Mouse (Mus musculus) heart, embryonic 16.5 days (tissue): Measurements from ENCODE around the gene Sh3bgrl3. TPM values are rescaled to one million over a fixed set of nuclear protein-coding genes. Genes with fewer than 3 reads are reported as not detected.

Source experiments
- ATAC-seq: fragments of 200-750 bp; cut with Nextera tagmentation; replicated peaks from 2 replicates; pipeline ENCODE4 v1.8.0; 2017; ENCODE audit warnings: moderate number of reproducible peaks; ENCODE audit not compliant: insufficient read depth, low FRiP score; ENCODE audit errors: extremely low read depth
- H3K27ac ChIP-seq: fragments of 300-500 bp; sonication (generic); 2 replicates; pipeline ENCODE4 v1.5.1; 2014; ENCODE audit warnings: mild to moderate bottlenecking, low read length, control low read depth, moderate library complexity
- H3K27me3 ChIP-seq: fragments of 300-500 bp; sonication (generic); 2 replicates; pipeline ENCODE4 v1.6.1; 2014; ENCODE audit warnings: low read length, mixed read lengths; ENCODE audit not compliant: control insufficient read depth, insufficient read depth
- H3K36me3 ChIP-seq: fragments of 300-500 bp; sonication (generic); 2 replicates; pipeline ENCODE4 v1.6.1; 2014; ENCODE audit not compliant: control insufficient read depth, insufficient read depth
- H3K4me1 ChIP-seq: fragments of 300-500 bp; sonication (generic); 2 replicates; pipeline ENCODE4 v1.6.1; 2014; ENCODE audit warnings: low read length, mixed read lengths; ENCODE audit not compliant: control insufficient read depth, insufficient read depth
- H3K4me2 ChIP-seq: fragments of 300-500 bp; sonication (generic); 2 replicates; pipeline ENCODE4 v1.6.1; 2014; ENCODE audit warnings: low read depth, mild to moderate bottlenecking, control low read depth, low read length
- H3K4me3 ChIP-seq: fragments of 300-500 bp; sonication (generic); 2 replicates; pipeline ENCODE4 v1.5.1; 2014; ENCODE audit warnings: mild to moderate bottlenecking, control low read depth, low read length
- H3K9ac ChIP-seq: fragments of 300-500 bp; sonication (generic); 2 replicates; pipeline ENCODE4 v1.6.1; 2014; ENCODE audit warnings: low read length, control low read depth
- H3K9me3 ChIP-seq: fragments of 300-500 bp; sonication (generic); replicated peaks from 2 replicates; pipeline ENCODE4 v1.6.1; 2016; ENCODE audit warnings: low read length; ENCODE audit not compliant: control insufficient read depth
- WGBS: fragments of 180-500 bp; shearing (Covaris S2); extraction: QIAGEN DNeasy Blood & Tissue Kit; methylation state at CpG from one replicate; pipeline ENCODE4 v1.1.7; 2014; 5-methylcytosine and 5-hydroxymethylcytosine counted together
- polyA plus RNA-seq: library from polyadenylated mRNA; unstranded; fragments of >200 nt; fragmentation: Nextera tagmentation; extraction: Ambion mirVana; gene quantifications from 2 replicates; pipeline ENCODE4 v1.2.1, GENCODE M21; 2015

The Sh3bgrl3 gene
- polyA plus RNA-seq, 1 experiment from 2014 or later = 218 TPM

GRCm38 (mm10) chr4:134119042-134119441 is 9.5 kb downstream of the Sh3bgrl3 start:
- H3K4me1 ChIP-seq = peaks cover under 1% of the 10 kb centered on the region; the same call in 1 of the 2 replicates
- H3K9me3 ChIP-seq = no peaks in the 10 kb centered on the region
- H3K27me3 ChIP-seq = no peaks in the 10 kb centered on the region
- H3K9ac ChIP-seq = peak overlapping the region; percentile 17; the same call in 1 of the 2 replicates
- H3K4me2 ChIP-seq = no peak overlapping the region
- no peak overlapping the region for H3K4me3 ChIP-seq
- WGBS = 74% methylated on average over 5 of the region's 5 CpGs
- no peak for ATAC-seq
- no peaks in the 10 kb centered on the region for H3K36me3 ChIP-seq
- H3K27ac ChIP-seq = peak overlapping the region; percentile 76

- Histone ChIP-seq H3K27ac (peak overlapping the region; percentile 76), H3K36me3 (no peaks in the 10 kb centered on the region), H3K9me3 (no peaks in the 10 kb centered on the region), H3K4me3 (no peak overlapping the region), H3K4me1 (no peaks in the 10 kb centered on the region), H3K27me3 (no peaks in the 10 kb centered on the region), H3K9ac (peak overlapping the region; percentile 5), H3K4me2 (peak overlapping the region; percentile 10; the same call in 1 of the 2 replicates)
- ATAC-seq = no peak; the same call in 1 of the 2 replicates
- WGBS = 56% methylated on average over 14 of the region's 14 CpGs
These were observed 10.3 kb downstream of the Sh3bgrl3 start for GRCm38 (mm10) chr4:134118126-134118800.

GRCm38 (mm10) chr4:134117012-134117411 is 11.6 kb downstream of the Sh3bgrl3 start:
- Histone ChIP-seq H3K27ac (peak overlapping the region; percentile 30; the same call in 1 of the 2 replicates), H3K4me3 (no peak overlapping the region), H3K9ac (no peak overlapping the region), H3K4me1 (no peaks in the 10 kb centered on the region), H3K36me3 (no peaks in the 10 kb centered on the region), H3K27me3 (no peaks in the 10 kb centered on the region), H3K9me3 (no peaks in the 10 kb centered on the region), H3K4me2 (no peak overlapping the region)
- WGBS = 59% methylated on average over 8 of the region's 8 CpGs
- ATAC-seq = no peak

GRCm38 (mm10) chr4:134116501-134116900 is 12.1 kb downstream of the Sh3bgrl3 start:
- no peak for ATAC-seq
- no peak overlapping the region for H3K4me2 ChIP-seq
- H3K9ac ChIP-seq = no peak overlapping the region
- H3K4me1 ChIP-seq = no peaks in the 10 kb centered on the region
- 84% methylated on average over 2 of the region's 2 CpGs for WGBS
- H3K36me3 ChIP-seq = no peaks in the 10 kb centered on the region
- peak overlapping the region; percentile 26; the same call in 1 of the 2 replicates for H3K27ac ChIP-seq
- no peak overlapping the region for H3K4me3 ChIP-seq
- no peaks in the 10 kb centered on the region for H3K9me3 ChIP-seq
- H3K27me3 ChIP-seq = no peaks in the 10 kb centered on the region

- H3K36me3 ChIP-seq = no peaks in the 10 kb centered on the region
- H3K4me1 ChIP-seq = 0 out of 2 replicates have a peak, but pooled peaks cover 3% of the 10 kb centered on the region
- no peak for ATAC-seq
- no peak overlapping the region for H3K9ac ChIP-seq
- H3K27ac ChIP-seq = peak overlapping the region; percentile 20; the same call in 1 of the 2 replicates
- H3K9me3 ChIP-seq = no peaks in the 10 kb centered on the region
- 83% methylated on average over 16 of the region's 16 CpGs for WGBS
- H3K4me2 ChIP-seq = no peak overlapping the region
- H3K27me3 ChIP-seq = no peaks in the 10 kb centered on the region
- H3K4me3 ChIP-seq = no peak overlapping the region
These were observed 13.1 kb downstream of the Sh3bgrl3 start for GRCm38 (mm10) chr4:134115215-134116144.

GRCm38 (mm10) chr4:134114038-134114437 is 14.6 kb downstream of the Sh3bgrl3 start:
- H3K27ac ChIP-seq = no peak overlapping the region
- H3K9me3 ChIP-seq = no peaks in the 10 kb centered on the region
- H3K4me3 ChIP-seq = no peak overlapping the region
- no peak overlapping the region for H3K9ac ChIP-seq
- 88% methylated on average over 4 of the region's 4 CpGs for WGBS
- H3K4me2 ChIP-seq = no peak overlapping the region
- no peaks in the 10 kb centered on the region for H3K36me3 ChIP-seq
- no peak for ATAC-seq
- H3K4me1 ChIP-seq = 0 out of 2 replicates have a peak, but pooled peaks cover 3% of the 10 kb centered on the region
- H3K27me3 ChIP-seq = no peaks in the 10 kb centered on the region

- Histone ChIP-seq H3K4me2 (no peak overlapping the region), H3K27ac (no peak overlapping the region), H3K4me1 (0 out of 2 replicates have a peak, but pooled peaks cover 3% of the 10 kb centered on the region), H3K9me3 (no peaks in the 10 kb centered on the region), H3K36me3 (no peaks in the 10 kb centered on the region), H3K4me3 (no peak overlapping the region), H3K27me3 (no peaks in the 10 kb centered on the region), H3K9ac (no peak overlapping the region)
- no peak for ATAC-seq
- 58% methylated on average over 10 of the region's 10 CpGs for WGBS
These were observed 15.1 kb downstream of the Sh3bgrl3 start for GRCm38 (mm10) chr4:134113356-134113994.

- H3K9ac ChIP-seq = no peak overlapping the region
These were observed 16.2 kb downstream of the Sh3bgrl3 start for GRCm38 (mm10) chr4:134112403-134112802.

More at GRCm38 (mm10) chr4:134112403-134112802, 16.2 kb downstream of the Sh3bgrl3 start:
- Histone ChIP-seq H3K9me3 (no peaks in the 10 kb centered on the region), H3K4me2 (no peak overlapping the region), H3K4me3 (no peak overlapping the region), H3K36me3 (no peaks in the 10 kb centered on the region), H3K27me3 (no peaks in the 10 kb centered on the region), H3K4me1 (0 out of 2 replicates have a peak, but pooled peaks cover 3% of the 10 kb centered on the region), H3K27ac (no peak overlapping the region)
- ATAC-seq = no peak
- WGBS = 58% methylated on average over 6 of the region's 6 CpGs
